Mouse (Mus musculus): Measurements from ENCODE around the gene Atp23. TPM values are rescaled to one million over a fixed set of nuclear protein-coding genes. Genes with fewer than 3 reads are reported as not detected.

Atp23 gene
- polyA plus RNA-seq, 2 experiments = 14.6 to 20.4 TPM

GRCm38 (mm10) chr10:126927101-126927961 is 26.2 kb upstream of the Atp23 start:
- Histone ChIP-seq H3K4me3 (replicated peaks; ENCODE audit: low read length) (peak overlapping the region; percentile 50), H3K9ac (ENCODE audit: low read depth, low read length, severe bottlenecking) (peak overlapping the region; percentile 65; the same call in 1 of the 2 replicates), H3K4me1 (ENCODE audit: control insufficient read depth, insufficient read depth, low read length) (peaks cover 55% of the 10 kb centered on the region), H3K27me3 (ENCODE audit: control insufficient read depth, insufficient read depth, low read length) (no peaks in the 10 kb centered on the region), H3K27ac (replicated peaks; ENCODE audit: low read depth, low read length) (peak overlapping the region; percentile 98), H3K9me3 (ENCODE audit: control insufficient read depth, low read length) (no peaks in the 10 kb centered on the region), H3K4me2 (replicated peaks; ENCODE audit: low read depth, low read length, severe bottlenecking) (peak overlapping the region; percentile 99), H3K36me3 (ENCODE audit: control insufficient read depth, insufficient read depth, low read length) (no peaks in the 10 kb centered on the region)
- WGBS = 16% methylated on average over 11 of the region's 11 CpGs
- no peak for TF ChIP-seq POLR2A (IDR thresholded peaks at IDR 0.05; ENCODE audit: borderline replicate concordance, extremely low read depth, insufficient read depth, insufficient read length)
- DNase-seq (ENCODE audit: low spot score) = peak; percentile 20
- ATAC-seq (ENCODE audit: low FRiP score, low read depth) = no peak

DNA sequence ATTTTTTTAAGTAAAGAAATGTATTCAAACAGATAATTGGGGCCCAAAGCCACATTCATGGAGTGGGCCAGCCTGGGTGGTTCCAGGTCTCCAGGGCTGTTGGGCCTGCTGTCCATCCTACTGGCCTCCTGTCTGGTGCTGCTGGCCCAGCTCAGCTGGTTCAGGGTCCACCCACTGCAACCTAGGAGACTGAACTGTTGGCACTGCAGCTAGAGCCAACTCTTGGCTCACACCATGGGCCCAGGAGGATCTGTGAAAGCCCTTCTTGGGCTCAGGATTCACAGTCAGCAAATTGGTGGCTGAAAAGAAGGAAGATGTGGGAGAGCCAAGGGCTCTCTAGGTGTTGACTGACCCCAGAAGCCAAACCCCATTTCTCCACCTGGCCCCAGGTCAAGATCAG is 24.2 kb upstream of the Atp23 start:
- no peak overlapping the region for H3K4me2 ChIP-seq (replicated peaks; ENCODE audit: low read depth, low read length, severe bottlenecking)
- peaks cover 40% of the 10 kb centered on the region for H3K4me1 ChIP-seq (ENCODE audit: control insufficient read depth, insufficient read depth, low read length)
- H3K36me3 ChIP-seq (ENCODE audit: control insufficient read depth, insufficient read depth, low read length) = no peaks in the 10 kb centered on the region
- H3K27ac ChIP-seq (replicated peaks; ENCODE audit: low read depth, low read length) = no peak overlapping the region
- H3K27me3 ChIP-seq (ENCODE audit: control insufficient read depth, insufficient read depth, low read length) = no peaks in the 10 kb centered on the region
- H3K9ac ChIP-seq (ENCODE audit: low read depth, low read length, severe bottlenecking) = no peak overlapping the region
- no peak for TF ChIP-seq POLR2A (IDR thresholded peaks at IDR 0.05; ENCODE audit: borderline replicate concordance, extremely low read depth, insufficient read depth, insufficient read length)
- no peaks in the 10 kb centered on the region for H3K9me3 ChIP-seq (ENCODE audit: control insufficient read depth, low read length)
- ATAC-seq (ENCODE audit: low FRiP score, low read depth) = no peak
- no peak for DNase-seq (ENCODE audit: low spot score)
- no peak overlapping the region for H3K4me3 ChIP-seq (replicated peaks; ENCODE audit: low read length)

- H3K4me3 ChIP-seq (replicated peaks; ENCODE audit: low read length) = no peak overlapping the region
- no peak for TF ChIP-seq POLR2A (IDR thresholded peaks at IDR 0.05; ENCODE audit: borderline replicate concordance, extremely low read depth, insufficient read depth, insufficient read length)
- DNase-seq (ENCODE audit: low spot score) (no peak), ATAC-seq (ENCODE audit: low FRiP score, low read depth) (no peak)
- H3K4me2 ChIP-seq (replicated peaks; ENCODE audit: low read depth, low read length, severe bottlenecking) = no peak overlapping the region
- H3K36me3 ChIP-seq (ENCODE audit: control insufficient read depth, insufficient read depth, low read length) = no peaks in the 10 kb centered on the region
- H3K9ac ChIP-seq (ENCODE audit: low read depth, low read length, severe bottlenecking) = no peak overlapping the region
- no peaks in the 10 kb centered on the region for H3K27me3 ChIP-seq (ENCODE audit: control insufficient read depth, insufficient read depth, low read length)
- WGBS = 50% methylated on average over 3 of the region's 3 CpGs
- peaks cover 27% of the 10 kb centered on the region for H3K4me1 ChIP-seq (ENCODE audit: control insufficient read depth, insufficient read depth, low read length)
- peaks cover 8% of the 10 kb centered on the region; the same call in 1 of the 2 replicates for H3K9me3 ChIP-seq (ENCODE audit: control insufficient read depth, low read length)
- no peak overlapping the region for H3K27ac ChIP-seq (replicated peaks; ENCODE audit: low read depth, low read length)
Observed at GRCm38 (mm10) chr10:126924087-126924486, 22.9 kb upstream of the Atp23 start.

- no peak for TF ChIP-seq POLR2A (IDR thresholded peaks at IDR 0.05; ENCODE audit: borderline replicate concordance, extremely low read depth, insufficient read depth, insufficient read length)
- ATAC-seq (ENCODE audit: low FRiP score, low read depth) = no peak
- no peak for DNase-seq (ENCODE audit: low spot score)
- H3K27me3 ChIP-seq (ENCODE audit: control insufficient read depth, insufficient read depth, low read length) = no peaks in the 10 kb centered on the region
- no peaks in the 10 kb centered on the region for H3K4me1 ChIP-seq (ENCODE audit: control insufficient read depth, insufficient read depth, low read length)
- H3K4me2 ChIP-seq (replicated peaks; ENCODE audit: low read depth, low read length, severe bottlenecking) = no peak overlapping the region
- no peaks in the 10 kb centered on the region for H3K36me3 ChIP-seq (ENCODE audit: control insufficient read depth, insufficient read depth, low read length)
- no peak overlapping the region for H3K27ac ChIP-seq (replicated peaks; ENCODE audit: low read depth, low read length)
- H3K4me3 ChIP-seq (replicated peaks; ENCODE audit: low read length) = no peak overlapping the region
- H3K9me3 ChIP-seq (ENCODE audit: control insufficient read depth, low read length) = peaks cover 8% of the 10 kb centered on the region; the same call in 1 of the 2 replicates
- 95% methylated on average over 3 of the region's 3 CpGs for WGBS
- no peak overlapping the region for H3K9ac ChIP-seq (ENCODE audit: low read depth, low read length, severe bottlenecking)
Observed at GRCm38 (mm10) chr10:126920220-126920619, 19.1 kb upstream of the Atp23 start.

GRCm38 (mm10) chr10:126919067-126919466 is 17.9 kb upstream of the Atp23 start:
- Histone ChIP-seq H3K4me3 (replicated peaks; ENCODE audit: low read length) (no peak overlapping the region), H3K36me3 (ENCODE audit: control insufficient read depth, insufficient read depth, low read length) (no peaks in the 10 kb centered on the region), H3K27ac (replicated peaks; ENCODE audit: low read depth, low read length) (no peak overlapping the region), H3K27me3 (ENCODE audit: control insufficient read depth, insufficient read depth, low read length) (no peaks in the 10 kb centered on the region), H3K9ac (ENCODE audit: low read depth, low read length, severe bottlenecking) (no peak overlapping the region), H3K9me3 (ENCODE audit: control insufficient read depth, low read length) (peaks cover 8% of the 10 kb centered on the region; the same call in 1 of the 2 replicates), H3K4me1 (ENCODE audit: control insufficient read depth, insufficient read depth, low read length) (no peaks in the 10 kb centered on the region), H3K4me2 (replicated peaks; ENCODE audit: low read depth, low read length, severe bottlenecking) (no peak overlapping the region)
- 2% methylated on average over 9 of the region's 9 CpGs for WGBS
- DNase-seq (ENCODE audit: low spot score) (peak; percentile 91), ATAC-seq (ENCODE audit: low FRiP score, low read depth) (peak; percentile 86)
- TF ChIP-seq POLR2A (IDR thresholded peaks at IDR 0.05; ENCODE audit: borderline replicate concordance, extremely low read depth, insufficient read depth, insufficient read length) = no peak

Data from limb, embryonic 14.5 days (tissue).